Mouse (Mus musculus): ENCODE results near the gene Kdm4c.

- no peak for TF ChIP-seq MYOD1 (IDR thresholded peaks at IDR 0.05; ENCODE audit: control insufficient read depth in 1 of 3, insufficient read length in 2 of 3, low read depth in 2 of 3)
- TF ChIP-seq USF1 (IDR thresholded peaks at IDR 0.05; ENCODE audit: low read depth), result no peak
- no peak for TF ChIP-seq MYOG (IDR thresholded peaks at IDR 0.05; ENCODE audit: control insufficient read depth in 1 of 3, insufficient read depth in 1 of 3, insufficient read length in 2 of 3, low read depth in 2 of 3)
- TF ChIP-seq POLR2AphosphoS2 (IDR thresholded peaks at IDR 0.05; ENCODE audit: insufficient read length, low read depth), result no peak
- no peak for TF ChIP-seq POLR2A (IDR thresholded peaks at IDR 0.05; ENCODE audit: insufficient read length, low read depth)
- TF ChIP-seq TCF3 (IDR thresholded peaks at IDR 0.05; ENCODE audit: insufficient read length, low read depth), result no peak
- TF ChIP-seq TCF12 (IDR thresholded peaks at IDR 0.05; ENCODE audit: insufficient read depth, poor library complexity, severe bottlenecking), result no peak
- TF ChIP-seq MAX (IDR thresholded peaks at IDR 0.05; ENCODE audit: low read depth), result no peak
- TF ChIP-seq E2F4 (IDR thresholded peaks at IDR 0.05; ENCODE audit: insufficient read depth), result no peak
These were observed 37.9 kb downstream of the Kdm4c start for GRCm38 (mm10) chr4:74280170-74280569.

Data from myocyte (in vitro differentiated cells).